ENCODE assay signal across 29 mouse cellular contexts in genomic region chr1:63278106-63278505, GRCm38 (mm10). TPM values are rescaled to one million over a fixed set of nuclear protein-coding genes. Genes with fewer than 3 reads are reported as not detected.
DNase-seq lines count a peak whose midpoint lies in the region; ATAC-seq and TF ChIP-seq lines count a peak whose summit lies in the region.
"Had no signal": no experiment of that assay in that cellular context is flagged by ENCODE, and none has a peak within 500 bp of the region (broad histone marks: within the 10 kb centered on the region; RNA-seq: fewer than 3 reads in every experiment).

No protein-coding gene starts in this region.

- no peak overlapping the region for H3K4me2 ChIP-seq in intestine, postnatal 0 days (replicated peaks; ENCODE audit: low read depth)
- H3K4me2 ChIP-seq in intestine, embryonic 16.5 days (ENCODE audit: low read depth, low read length), result no peak overlapping the region
- H3K4me2 ChIP-seq: embryonic facial prominence, embryonic 15.5 days; heart, embryonic 13.5 days; limb, embryonic 12.5 days; liver, embryonic 11.5 days; midbrain, embryonic 12.5 days; stomach, embryonic 15.5 days had no signal

- no peaks in the 10 kb centered on the region for H3K4me1 ChIP-seq in heart, adult 2 months (ENCODE audit: control insufficient read depth, insufficient read depth, low read length)
- no peaks in the 10 kb centered on the region for H3K4me1 ChIP-seq in intestine, postnatal 0 days (replicated peaks; ENCODE audit: control insufficient read depth, insufficient read depth, low read length)
- peaks cover 2% of the 10 kb centered on the region for H3K4me1 ChIP-seq in intestine, embryonic 16.5 days (ENCODE audit: control insufficient read depth, insufficient read depth, low read length)
- H3K4me1 ChIP-seq: limb, embryonic 12.5 days had no signal

- no peak for DNase-seq in heart, adult 2 months
- DNase-seq in heart, adult 8-10 months (ENCODE audit: low spot score), result no peak
- peak; percentile 32 for DNase-seq in brain, adult 2 months (ENCODE audit: low read depth, low spot score)
- peak; percentile 45 for DNase-seq in embryo, embryonic 11 days
- no peak for DNase-seq in frontal cortex, adult 2 months (ENCODE audit: extremely low spot score in 1 of 2, low spot score in 1 of 2)
- DNase-seq: adrenal gland, postnatal 36 days; cerebellum, adult 18-20 months; gastrocnemius, postnatal 10 days; heart, postnatal 4 days; kidney, adult 8-10 months; kidney, postnatal 10 days; layer of hippocampus, postnatal 36 days; liver, postnatal 0 days; thymus, adult 18-20 months; thymus, postnatal 4 days had no signal

- no peak for TF ChIP-seq EP300 in heart, adult 2 months (IDR thresholded peaks at IDR 0.05; ENCODE audit: insufficient read depth, low read depth, low read length)

- no peak overlapping the region for H3K4me3 ChIP-seq in heart, adult 2 months
- H3K4me3 ChIP-seq in intestine, postnatal 0 days (ENCODE audit: low read depth, low read length), result no peak overlapping the region
- H3K4me3 ChIP-seq in intestine, embryonic 16.5 days (ENCODE audit: low read length), result no peak overlapping the region
- H3K4me3 ChIP-seq: embryonic facial prominence, embryonic 15.5 days; heart, embryonic 13.5 days; limb, embryonic 12.5 days; midbrain, embryonic 12.5 days; stomach, embryonic 15.5 days had no signal

- intact Hi-C loops in heart, adult 2 months (cut with DNase I), result loop anchor here (10.0 kb wide), 1 partner anchor 207 kb away; no protein-coding TSS in a partner anchor

- no peak overlapping the region for H3K9ac ChIP-seq in heart, adult 2 months (ENCODE audit: low read depth, low read length)
- H3K9ac ChIP-seq in intestine, postnatal 0 days (ENCODE audit: low read depth, low read length), result no peak overlapping the region
- no peak overlapping the region for H3K9ac ChIP-seq in intestine, embryonic 16.5 days (ENCODE audit: low read depth, low read length)
- H3K9ac ChIP-seq: embryonic facial prominence, embryonic 15.5 days; heart, embryonic 13.5 days; limb, embryonic 12.5 days; liver, postnatal 0 days; midbrain, embryonic 12.5 days; stomach, embryonic 15.5 days had no signal

- no peaks in the 10 kb centered on the region for H3K79me2 ChIP-seq in heart, adult 2 months (replicated peaks; ENCODE audit: control insufficient read depth, insufficient read depth, low read length)

- TF ChIP-seq POLR2A in heart, adult 2 months (IDR thresholded peaks at IDR 0.05; ENCODE audit: insufficient read depth, low read depth, low read length), result no peak

- ATAC-seq in intestine, postnatal 0 days, result no peak
- ATAC-seq in intestine, embryonic 16.5 days, result no peak
- ATAC-seq in megakaryocyte progenitor cell, adult 5-6 weeks (replicated peaks; ENCODE audit: poor library complexity), result no peak
- ATAC-seq: inflammation-experienced regulatory T-cells, adult 6 months; liver, postnatal 0 days; lung, postnatal 0 days; Patski had no signal

- H3K36me3 ChIP-seq in heart, adult 2 months (ENCODE audit: control insufficient read depth, insufficient read depth, low read length), result no peaks in the 10 kb centered on the region
- no peaks in the 10 kb centered on the region for H3K36me3 ChIP-seq in intestine, postnatal 0 days (ENCODE audit: control insufficient read depth, insufficient read depth)
- H3K36me3 ChIP-seq in intestine, embryonic 16.5 days (ENCODE audit: control insufficient read depth, insufficient read depth, low read length), result no peaks in the 10 kb centered on the region
- H3K36me3 ChIP-seq: embryonic facial prominence, embryonic 15.5 days; G1E; heart, embryonic 13.5 days; limb, embryonic 12.5 days; midbrain, embryonic 12.5 days; stomach, embryonic 15.5 days had no signal

- WGBS in heart, adult 2 months, result 44% methylated on average over 5 of the region's 5 CpGs
- WGBS in intestine, postnatal 0 days, result 46% methylated on average over 5 of the region's 5 CpGs
- WGBS in intestine, embryonic 16.5 days, result 41% methylated on average over 5 of the region's 5 CpGs

- no peaks in the 10 kb centered on the region for H3K9me3 ChIP-seq in intestine, postnatal 0 days (ENCODE audit: control insufficient read depth)
- H3K9me3 ChIP-seq in intestine, embryonic 16.5 days (ENCODE audit: control insufficient read depth, low read length), result no peaks in the 10 kb centered on the region
- H3K9me3 ChIP-seq: embryonic facial prominence, embryonic 15.5 days; heart, embryonic 13.5 days; limb, embryonic 12.5 days; midbrain, embryonic 12.5 days; stomach, embryonic 15.5 days had no signal

- peaks cover 12% of the 10 kb centered on the region for H3K27me3 ChIP-seq in heart, adult 2 months (ENCODE audit: control insufficient read depth, insufficient read depth, low read length)
- H3K27me3 ChIP-seq in intestine, postnatal 0 days (replicated peaks; ENCODE audit: control insufficient read depth, insufficient read depth, low read length), result peaks cover 42% of the 10 kb centered on the region
- peaks cover 17% of the 10 kb centered on the region; the same call in 1 of the 2 replicates for H3K27me3 ChIP-seq in intestine, embryonic 16.5 days (replicated peaks; ENCODE audit: control insufficient read depth, insufficient read depth, low read length)

- H3K27ac ChIP-seq in heart, adult 2 months, result no peak overlapping the region
- H3K27ac ChIP-seq in intestine, postnatal 0 days (ENCODE audit: low read depth, low read length), result no peak overlapping the region
- H3K27ac ChIP-seq in intestine, embryonic 16.5 days (ENCODE audit: low read length), result no peak overlapping the region
- H3K27ac ChIP-seq: embryonic facial prominence, embryonic 15.5 days; heart, embryonic 13.5 days; limb, embryonic 12.5 days; midbrain, embryonic 12.5 days; stomach, embryonic 15.5 days had no signal

- peak; percentile 52 for TF ChIP-seq CTCF in heart, adult 2 months (IDR thresholded peaks at IDR 0.05)
- TF ChIP-seq CTCF in intestine, postnatal 0 days (IDR thresholded peaks at IDR 0.05; ENCODE audit: low read depth), result peak; percentile 11; the same call in 1 of the 2 replicates

RNA-seq across cellular contexts. Expression of gene Zdbf2, which starts 5.0 kb away (rescaled TPM):
- under 1 TPM; 0.29 to 0.41 TPM for total RNA-seq in heart, adult 2 months (2021)
- 0.04 and 0.23 TPM in 2 replicates for polyA plus RNA-seq in heart, adult 2 months (2012; rRNA removed)
- total RNA-seq in heart, adult 8-10 months (2022), result under 1 TPM; 0.11 to 0.32 (median 0.23) TPM
- 1.8 and 1.9 TPM in 2 replicates for polyA plus RNA-seq in intestine, postnatal 0 days (2015; fragmentation: Nextera tagmentation; extraction: Ambion mirVana)
- 3.0 and 3.4 TPM in 2 replicates for polyA plus RNA-seq in intestine, embryonic 16.5 days (2015; fragmentation: Nextera tagmentation; extraction: Ambion mirVana)
- polyA plus RNA-seq in frontal cortex, adult 2 months (2012; rRNA removed), result 2.6 and 3.2 TPM in 2 replicates
- total RNA-seq in megakaryocyte progenitor cell, adult 5-6 weeks (2015), result not detected in 2 replicates
- total RNA-seq in megakaryocyte progenitor cell, adult 5-6 weeks (2017), result not detected in 2 replicates
- total RNA-seq: granulocyte monocyte progenitor cell, adult 5-6 weeks had no signal
- polyA plus RNA-seq: G1E, Patski had no signal

Comparison
In these comparisons a context has a peak if more than half of its experiments do, and no peak if none do; other contexts are left out.
1. DNase-seq: peak in brain, adult 2 months (single experiment) and embryo, embryonic 11 days (single experiment); none in heart, adult 2 months (0 of 2), heart, adult 8-10 months (single experiment) and frontal cortex, adult 2 months (0 of 2).